ENCODE assay signal across 8 mouse cellular contexts in genomic region chr19:6014991-6015510, GRCm38 (mm10). TPM values are rescaled to one million over a fixed set of nuclear protein-coding genes. Genes with fewer than 3 reads are reported as not detected.
DNase-seq lines count a peak whose midpoint lies in the region; ATAC-seq and TF ChIP-seq lines count a peak whose summit lies in the region.

No protein-coding gene starts in this region.

- no peaks in the 10 kb centered on the region for H3K36me3 ChIP-seq in forebrain, embryonic 16.5 days (ENCODE audit: control insufficient read depth, insufficient read depth)
- no peaks in the 10 kb centered on the region for H3K36me3 ChIP-seq in hindbrain, embryonic 14.5 days (replicated peaks; ENCODE audit: control insufficient read depth, insufficient read depth)
- H3K36me3 ChIP-seq in liver, embryonic 12.5 days, result peaks cover 39% of the 10 kb centered on the region
- no peaks in the 10 kb centered on the region for H3K36me3 ChIP-seq in myocyte (ENCODE audit: control insufficient read depth, insufficient read depth)

- peak overlapping the region; percentile 77 for H3K4me2 ChIP-seq in forebrain, embryonic 16.5 days (ENCODE audit: low read length)
- H3K4me2 ChIP-seq in hindbrain, embryonic 14.5 days (replicated peaks), result peak overlapping the region; percentile 70
- peak overlapping the region; percentile 95 for H3K4me2 ChIP-seq in liver, embryonic 12.5 days
- peak overlapping the region; percentile 100 for H3K4me2 ChIP-seq in myocyte (ENCODE audit: low read depth)

- H3K27ac ChIP-seq in forebrain, embryonic 16.5 days (ENCODE audit: low read length), result no peak overlapping the region
- no peak overlapping the region; the same call in 1 of the 2 replicates for H3K27ac ChIP-seq in hindbrain, embryonic 14.5 days
- peak overlapping the region; percentile 93 for H3K27ac ChIP-seq in liver, embryonic 12.5 days

- no peaks in the 10 kb centered on the region for H3K9me3 ChIP-seq in forebrain, embryonic 16.5 days (ENCODE audit: control insufficient read depth, low read length)
- H3K9me3 ChIP-seq in hindbrain, embryonic 14.5 days (ENCODE audit: control insufficient read depth, low read length), result no peaks in the 10 kb centered on the region
- H3K9me3 ChIP-seq in liver, embryonic 12.5 days (replicated peaks), result no peaks in the 10 kb centered on the region

- peak; percentile 45; the same call in 1 of the 2 replicates for ATAC-seq in forebrain, embryonic 16.5 days
- peak; percentile 50; the same call in 1 of the 2 replicates for ATAC-seq in hindbrain, embryonic 14.5 days (ENCODE audit: low FRiP score)
- ATAC-seq in liver, embryonic 12.5 days, result peak; percentile 95

- peak; percentile 79 for TF ChIP-seq POLR2A in myocyte (IDR thresholded peaks at IDR 0.05; ENCODE audit: insufficient read length, low read depth)

- peak; percentile 28 for DNase-seq in left cerebral cortex, postnatal 4 days
- DNase-seq in left cerebral cortex, postnatal 14 days (ENCODE audit: low spot score in 2 of 2), result no peak
- DNase-seq in cerebellum, adult 18-20 months, result peak; percentile 47 to 61
- no peak for DNase-seq in hindbrain, embryonic 14.5 days (ENCODE audit: low spot score)
- peak; percentile 64 for DNase-seq in urinary bladder, postnatal 14 days (ENCODE audit: low spot score)

- H3K79me2 ChIP-seq in myocyte (ENCODE audit: control insufficient read depth, insufficient read depth), result peaks cover 12% of the 10 kb centered on the region

- intact Hi-C loops in left cerebral cortex, postnatal 4 days (cut with DNase I), result loop anchor here (5.0 kb wide), 1 partner anchor 38 kb away; no protein-coding TSS in a partner anchor
- intact Hi-C loops in left cerebral cortex, postnatal 14 days (cut with DNase I), result loop anchor here (5.0 kb wide), 1 partner anchor 93 kb away; the partner anchor contains the start of gene Cdc42ep2

- peak overlapping the region; percentile 74 for H3ac ChIP-seq in myocyte (ENCODE audit: control insufficient read depth, insufficient read length)

- peak overlapping the region; percentile 48 for H3K4me3 ChIP-seq in forebrain, embryonic 16.5 days (replicated peaks; ENCODE audit: low read length)
- H3K4me3 ChIP-seq in hindbrain, embryonic 14.5 days (replicated peaks; ENCODE audit: low read length), result peak overlapping the region; percentile 41
- peak overlapping the region; percentile 78 for H3K4me3 ChIP-seq in liver, embryonic 12.5 days
- H3K4me3 ChIP-seq in myocyte, result peak overlapping the region; percentile 79

- peak overlapping the region; percentile 57 for H3K9ac ChIP-seq in forebrain, embryonic 16.5 days (replicated peaks; ENCODE audit: low read depth, low read length)
- H3K9ac ChIP-seq in hindbrain, embryonic 14.5 days, result peak overlapping the region; percentile 64
- H3K9ac ChIP-seq in liver, embryonic 12.5 days, result peak overlapping the region; percentile 87

- peaks cover 10% of the 10 kb centered on the region for H3K27me3 ChIP-seq in forebrain, embryonic 16.5 days (replicated peaks; ENCODE audit: control insufficient read depth, insufficient read depth, low read length)
- peaks cover 18% of the 10 kb centered on the region for H3K27me3 ChIP-seq in hindbrain, embryonic 14.5 days (ENCODE audit: control insufficient read depth, insufficient read depth, low read length)
- no peaks in the 10 kb centered on the region for H3K27me3 ChIP-seq in liver, embryonic 12.5 days (replicated peaks)
- H3K27me3 ChIP-seq in myocyte (ENCODE audit: control insufficient read depth, insufficient read depth, insufficient read length), result no peaks in the 10 kb centered on the region

- H3K4me1 ChIP-seq in forebrain, embryonic 16.5 days (replicated peaks; ENCODE audit: control insufficient read depth, insufficient read depth, low read length), result peaks cover 12% of the 10 kb centered on the region
- 0 out of 2 replicates have a peak, but pooled peaks cover 12% of the 10 kb centered on the region for H3K4me1 ChIP-seq in hindbrain, embryonic 14.5 days (replicated peaks; ENCODE audit: control insufficient read depth, insufficient read depth, low read length)
- H3K4me1 ChIP-seq in liver, embryonic 12.5 days, result peaks cover 88% of the 10 kb centered on the region

- under 1% methylated on average over 18 of the region's 18 CpGs for WGBS in forebrain, embryonic 16.5 days
- WGBS in hindbrain, embryonic 14.5 days, result 4% methylated on average over 15 of the region's 18 CpGs
- WGBS in liver, embryonic 12.5 days (ENCODE audit: insufficient replicate concordance), result 2% methylated on average over 18 of the region's 18 CpGs

TF ChIP-seq in myocyte, 11 proteins besides CTCF, POLR2A, EP300 and RAD21:
- no peak for TF ChIP-seq USF1 (IDR thresholded peaks at IDR 0.05; ENCODE audit: low read depth)
- peak; percentile 87 for TF ChIP-seq POLR2AphosphoS2 (IDR thresholded peaks at IDR 0.05; ENCODE audit: insufficient read length, low read depth)

RNA-seq across cellular contexts. Expression of gene Capn1, which starts 0.6 kb away (rescaled TPM):
- total RNA-seq in left cerebral cortex, postnatal 4 days (2021), result 10 to 100 TPM; 12.1 to 14.2 TPM
- 10 to 100 TPM; 14.5 to 17.4 TPM for total RNA-seq in left cerebral cortex, postnatal 14 days (2021)
- 1.3 and 2.2 TPM in 2 replicates for polyA plus RNA-seq in forebrain, embryonic 16.5 days (2015; fragmentation: Nextera tagmentation; extraction: Ambion mirVana)
- 5.4 and 6.5 TPM in 2 replicates for polyA plus RNA-seq in hindbrain, embryonic 14.5 days (2014; fragmentation: Nextera tagmentation; extraction: Ambion mirVana)
- 37.7 and 38.5 TPM in 2 replicates for polyA plus RNA-seq in liver, embryonic 12.5 days (2016; fragmentation: Nextera tagmentation; extraction: Ambion mirVana)
- 110 TPM for polyA plus RNA-seq in myocyte (2012; fragmentation: generic; extraction: Trizol)

RNA-seq across cellular contexts. Expression of gene Slc22a20, which starts 29.1 kb away (rescaled TPM):
- total RNA-seq in left cerebral cortex, postnatal 4 days (2021), result not detected
- not detected for total RNA-seq in left cerebral cortex, postnatal 14 days (2021)
- polyA plus RNA-seq in forebrain, embryonic 16.5 days (2015; fragmentation: Nextera tagmentation; extraction: Ambion mirVana), result not detected in 2 replicates
- not detected in 2 replicates for polyA plus RNA-seq in hindbrain, embryonic 14.5 days (2014; fragmentation: Nextera tagmentation; extraction: Ambion mirVana)
- polyA plus RNA-seq in liver, embryonic 12.5 days (2016; fragmentation: Nextera tagmentation; extraction: Ambion mirVana), result not detected in 2 replicates
- polyA plus RNA-seq in myocyte (2012; fragmentation: generic; extraction: Trizol), result not detected

RNA-seq across cellular contexts. Expression of gene Syvn1, which starts 31.3 kb away (rescaled TPM):
- 10 to 100 TPM; 38.6 to 39.4 TPM for total RNA-seq in left cerebral cortex, postnatal 4 days (2021)
- 10 to 100 TPM; 41.2 to 44.4 TPM for total RNA-seq in left cerebral cortex, postnatal 14 days (2021)
- polyA plus RNA-seq in forebrain, embryonic 16.5 days (2015; fragmentation: Nextera tagmentation; extraction: Ambion mirVana), result 22.6 and 30.3 TPM in 2 replicates
- polyA plus RNA-seq in hindbrain, embryonic 14.5 days (2014; fragmentation: Nextera tagmentation; extraction: Ambion mirVana), result 28.7 and 32.9 TPM in 2 replicates
- polyA plus RNA-seq in liver, embryonic 12.5 days (2016; fragmentation: Nextera tagmentation; extraction: Ambion mirVana), result 17.4 and 19.4 TPM in 2 replicates
- polyA plus RNA-seq in myocyte (2012; fragmentation: generic; extraction: Trizol), result 24.3 TPM

RNA-seq across cellular contexts. Expression of gene Mrpl49, which starts 42.5 kb away (rescaled TPM):
- 10 to 100 TPM; 41.2 to 41.4 TPM for total RNA-seq in left cerebral cortex, postnatal 4 days (2021)
- 10 to 100 TPM; 49.8 to 54.3 TPM for total RNA-seq in left cerebral cortex, postnatal 14 days (2021)
- 65.0 and 74.0 TPM in 2 replicates for polyA plus RNA-seq in forebrain, embryonic 16.5 days (2015; fragmentation: Nextera tagmentation; extraction: Ambion mirVana)
- 64.2 and 64.5 TPM in 2 replicates for polyA plus RNA-seq in hindbrain, embryonic 14.5 days (2014; fragmentation: Nextera tagmentation; extraction: Ambion mirVana)
- polyA plus RNA-seq in liver, embryonic 12.5 days (2016; fragmentation: Nextera tagmentation; extraction: Ambion mirVana), result 58.0 and 62.7 TPM in 2 replicates
- polyA plus RNA-seq in myocyte (2012; fragmentation: generic; extraction: Trizol), result 43.0 TPM

RNA-seq across cellular contexts. Expression of gene Fau, which starts 42.6 kb away (rescaled TPM):
- total RNA-seq in left cerebral cortex, postnatal 4 days (2021), result 100 to 1,000 TPM; 874 to 875 TPM
- total RNA-seq in left cerebral cortex, postnatal 14 days (2021), result 100 to 1,000 TPM; 597 to 658 TPM
- polyA plus RNA-seq in forebrain, embryonic 16.5 days (2015; fragmentation: Nextera tagmentation; extraction: Ambion mirVana), result 493 and 512 TPM in 2 replicates
- 537 and 672 TPM in 2 replicates for polyA plus RNA-seq in hindbrain, embryonic 14.5 days (2014; fragmentation: Nextera tagmentation; extraction: Ambion mirVana)
- polyA plus RNA-seq in liver, embryonic 12.5 days (2016; fragmentation: Nextera tagmentation; extraction: Ambion mirVana), result 699 and 700 TPM in 2 replicates
- 2,772 TPM for polyA plus RNA-seq in myocyte (2012; fragmentation: generic; extraction: Trizol)

Comparison
In these comparisons a context has a peak if more than half of its experiments do, and no peak if none do; other contexts are left out.
1. DNase-seq: peak in left cerebral cortex, postnatal 4 days (single experiment), cerebellum, adult 18-20 months (2 of 2) and urinary bladder, postnatal 14 days (single experiment); none in left cerebral cortex, postnatal 14 days (0 of 2) and hindbrain, embryonic 14.5 days (single experiment).
2. ATAC-seq: peak in every context shown above with its lines; median percentile 95 in liver, embryonic 12.5 days; 50 in hindbrain, embryonic 14.5 days; 45 in forebrain, embryonic 16.5 days.
3. Peak in every context shown above with its lines, with median percentiles within 50 percentile points of each other: H3K4me2 ChIP-seq, H3K4me3 ChIP-seq and H3K9ac ChIP-seq.